ENCODE assay signal across 29 mouse cellular contexts in the genomic region with DNA sequence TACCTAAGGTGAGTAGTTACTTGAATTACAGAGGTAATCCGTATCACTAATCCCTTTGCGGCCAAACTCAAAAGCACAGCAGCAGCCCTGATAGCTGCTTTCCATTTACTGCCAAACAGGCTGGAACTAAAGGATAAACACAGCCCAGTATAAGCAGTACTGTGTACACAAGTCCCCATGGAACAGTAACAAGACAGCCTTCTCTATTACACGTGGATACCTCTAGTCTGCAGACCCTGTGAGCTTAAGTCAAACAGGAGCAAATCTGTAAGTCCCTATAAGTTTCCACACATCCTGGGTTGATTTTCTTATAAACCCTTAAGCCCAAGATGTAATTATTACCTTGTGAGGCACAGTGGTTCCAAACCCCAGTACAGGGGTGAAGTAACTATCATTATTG. TPM values are rescaled to one million over a fixed set of nuclear protein-coding genes. Genes with fewer than 3 reads are reported as not detected.
A peak's percentile ranks its signal among the peaks of the same experiment; 100 is the strongest.
DNase-seq lines count a peak whose midpoint lies in the region; ATAC-seq and TF ChIP-seq lines count a peak whose summit lies in the region.
"Had no signal": no experiment of that assay in that cellular context is flagged by ENCODE, and none has a peak within 500 bp of the region (broad histone marks: within the 10 kb centered on the region; RNA-seq: fewer than 3 reads in every experiment).

No protein-coding gene starts in this region.

- peak; percentile 24 for DNase-seq in embryonic facial prominence, embryonic 11.5 days (ENCODE audit: low spot score)
- DNase-seq in embryonic facial prominence, embryonic 10.5 days (ENCODE audit: low spot score) = no peak
- peak; percentile 16 for DNase-seq in retina, adult 2 months (ENCODE audit: low read depth, low spot score)
- no peak for DNase-seq in retina, embryonic 14.5 days (ENCODE audit: low spot score)
- DNase-seq in spleen, postnatal 14 days (ENCODE audit: low spot score in 2 of 2) = no peak
- no peak for DNase-seq in gastrocnemius, adult 2 months
- DNase-seq: adrenal gland, adult 2 months; adrenal gland, postnatal 10 days; adrenal gland, postnatal 25 days; B cell, adult 2 months; cerebellum, adult 11 months; cerebellum, adult 18-20 months; cerebellum, adult 8-10 months; cerebellum, adult 9-11 months; cerebellum, postnatal 14 days; cerebellum, postnatal 36 days; embryo, embryonic 11 days; forebrain, postnatal 0 days had no signal

- no peaks in the 10 kb centered on the region for H3K4me1 ChIP-seq in embryonic facial prominence, embryonic 11.5 days (ENCODE audit: control insufficient read depth, insufficient read depth, low read length)
- peaks cover 6% of the 10 kb centered on the region for H3K4me1 ChIP-seq in embryonic facial prominence, embryonic 10.5 days
- 0 out of 2 replicates have a peak, but pooled peaks cover 11% of the 10 kb centered on the region for H3K4me1 ChIP-seq in limb, embryonic 13.5 days
- H3K4me1 ChIP-seq: embryonic facial prominence, embryonic 13.5 days; forebrain, embryonic 13.5 days; forebrain, embryonic 15.5 days had no signal

- H3K9ac ChIP-seq in embryonic facial prominence, embryonic 11.5 days (replicated peaks; ENCODE audit: low read length) = no peak overlapping the region
- no peak overlapping the region for H3K9ac ChIP-seq in limb, embryonic 13.5 days
- H3K9ac ChIP-seq: embryonic facial prominence, embryonic 13.5 days; forebrain, embryonic 13.5 days; forebrain, embryonic 15.5 days; forebrain, postnatal 0 days had no signal

- no peak overlapping the region for H3K4me3 ChIP-seq in embryonic facial prominence, embryonic 11.5 days (ENCODE audit: low read depth, low read length)
- no peak overlapping the region for H3K4me3 ChIP-seq in embryonic facial prominence, embryonic 10.5 days
- no peak overlapping the region for H3K4me3 ChIP-seq in limb, embryonic 13.5 days
- H3K4me3 ChIP-seq in myocyte = no peak overlapping the region
- no peak overlapping the region for H3K4me3 ChIP-seq in gastrocnemius, adult 2 months
- H3K4me3 ChIP-seq: embryonic facial prominence, embryonic 13.5 days; forebrain, embryonic 13.5 days; forebrain, embryonic 15.5 days had no signal

- ATAC-seq in embryonic facial prominence, embryonic 11.5 days (replicated peaks; ENCODE audit: insufficient number of reproducible peaks, low FRiP score, low TSS enrichment, low read depth) = peak; percentile 65; the same call in 1 of the 2 replicates
- ATAC-seq in limb, embryonic 13.5 days (ENCODE audit: low FRiP score, low read depth) = peak; percentile 66; the same call in 1 of the 2 replicates
- ATAC-seq: CD4-positive, CD25-positive, alpha-beta regulatory T cell, adult 4 months; forebrain, embryonic 13.5 days; forebrain, embryonic 15.5 days; forebrain, postnatal 0 days had no signal

- 26% methylated on average over 3 of the region's 3 CpGs for WGBS in embryonic facial prominence, embryonic 11.5 days
- WGBS in embryonic facial prominence, embryonic 10.5 days = 27% methylated on average over 3 of the region's 3 CpGs
- WGBS in limb, embryonic 13.5 days = 9% methylated on average over 3 of the region's 3 CpGs

- no peak for TF ChIP-seq CTCF in gastrocnemius, adult 2 months (IDR thresholded peaks at IDR 0.05)

- no peaks in the 10 kb centered on the region for H3K9me3 ChIP-seq in embryonic facial prominence, embryonic 11.5 days (replicated peaks; ENCODE audit: control insufficient read depth, low read length)
- no peaks in the 10 kb centered on the region for H3K9me3 ChIP-seq in embryonic facial prominence, embryonic 10.5 days
- H3K9me3 ChIP-seq in limb, embryonic 13.5 days = no peaks in the 10 kb centered on the region
- H3K9me3 ChIP-seq: embryonic facial prominence, embryonic 13.5 days; forebrain, embryonic 13.5 days; forebrain, embryonic 15.5 days had no signal

- TF ChIP-seq POLR2A in myocyte (IDR thresholded peaks at IDR 0.05; ENCODE audit: insufficient read length, low read depth) = no peak

- no peak overlapping the region for H3K4me2 ChIP-seq in embryonic facial prominence, embryonic 11.5 days (ENCODE audit: low read depth, low read length)
- no peak overlapping the region; the same call in 1 of the 2 replicates for H3K4me2 ChIP-seq in limb, embryonic 13.5 days (replicated peaks)
- peak overlapping the region; percentile 32 for H3K4me2 ChIP-seq in myocyte (ENCODE audit: low read depth)
- H3K4me2 ChIP-seq: embryonic facial prominence, embryonic 13.5 days; forebrain, embryonic 13.5 days; forebrain, embryonic 15.5 days had no signal

- H3K79me2 ChIP-seq in myocyte (ENCODE audit: control insufficient read depth, insufficient read depth) = no peaks in the 10 kb centered on the region

- intact Hi-C loops in gastrocnemius, adult 2 months (cut with DNase I) = no loop called here

- H3K27ac ChIP-seq in embryonic facial prominence, embryonic 11.5 days (replicated peaks; ENCODE audit: low read depth, low read length) = no peak overlapping the region
- H3K27ac ChIP-seq in embryonic facial prominence, embryonic 10.5 days (replicated peaks) = no peak overlapping the region
- no peak overlapping the region for H3K27ac ChIP-seq in limb, embryonic 13.5 days
- no peak overlapping the region for H3K27ac ChIP-seq in gastrocnemius, adult 2 months
- H3K27ac ChIP-seq: embryonic facial prominence, embryonic 13.5 days; forebrain, embryonic 13.5 days; forebrain, embryonic 15.5 days had no signal

- H3ac ChIP-seq in myocyte (ENCODE audit: control insufficient read depth, insufficient read length) = no peak overlapping the region

- no peaks in the 10 kb centered on the region for H3K27me3 ChIP-seq in embryonic facial prominence, embryonic 11.5 days (ENCODE audit: control insufficient read depth, insufficient read depth, low read length)
- H3K27me3 ChIP-seq in embryonic facial prominence, embryonic 10.5 days (replicated peaks; ENCODE audit: low read depth, poor library complexity, severe bottlenecking) = no peaks in the 10 kb centered on the region
- no peaks in the 10 kb centered on the region for H3K27me3 ChIP-seq in limb, embryonic 13.5 days
- no peaks in the 10 kb centered on the region for H3K27me3 ChIP-seq in myocyte (ENCODE audit: control insufficient read depth, insufficient read depth, insufficient read length)
- H3K27me3 ChIP-seq: embryonic facial prominence, embryonic 13.5 days; forebrain, embryonic 13.5 days; forebrain, embryonic 15.5 days had no signal

- H3K36me3 ChIP-seq in embryonic facial prominence, embryonic 11.5 days (replicated peaks; ENCODE audit: control insufficient read depth, insufficient read depth, low read depth, low read length) = no peaks in the 10 kb centered on the region
- H3K36me3 ChIP-seq in embryonic facial prominence, embryonic 10.5 days (replicated peaks) = no peaks in the 10 kb centered on the region
- no peaks in the 10 kb centered on the region for H3K36me3 ChIP-seq in limb, embryonic 13.5 days
- no peaks in the 10 kb centered on the region for H3K36me3 ChIP-seq in myocyte (ENCODE audit: control insufficient read depth, insufficient read depth)
- H3K36me3 ChIP-seq: embryonic facial prominence, embryonic 13.5 days; forebrain, embryonic 15.5 days had no signal

TF ChIP-seq in myocyte, 11 proteins besides CTCF, POLR2A, EP300 and RAD21 (continues in another document):
- TF ChIP-seq MYOG (IDR thresholded peaks at IDR 0.05; ENCODE audit: control insufficient read depth in 1 of 3, insufficient read depth in 1 of 3, insufficient read length in 2 of 3, low read depth in 2 of 3) = no peak
- TF ChIP-seq POLR2AphosphoS2 (IDR thresholded peaks at IDR 0.05; ENCODE audit: insufficient read length, low read depth) = no peak
- no peak for TF ChIP-seq SRF (IDR thresholded peaks at IDR 0.05; ENCODE audit: control insufficient read depth, insufficient read length, low read depth)
- no peak for TF ChIP-seq MAX (IDR thresholded peaks at IDR 0.05; ENCODE audit: low read depth)
- TF ChIP-seq REST (IDR thresholded peaks at IDR 0.05; ENCODE audit: insufficient read depth, insufficient read length) = no peak
- no peak for TF ChIP-seq TCF3 (IDR thresholded peaks at IDR 0.05; ENCODE audit: insufficient read length, low read depth)
- TF ChIP-seq USF1 (IDR thresholded peaks at IDR 0.05; ENCODE audit: low read depth) = no peak

RNA-seq across cellular contexts. Expression of a gene that starts 3.0 kb away (rescaled TPM):
- 0.18 and 1.0 TPM in 2 replicates for polyA plus RNA-seq in embryonic facial prominence, embryonic 11.5 days (2014; fragmentation: Nextera tagmentation; extraction: Ambion mirVana)
- polyA plus RNA-seq in embryonic facial prominence, embryonic 10.5 days (2016; fragmentation: Nextera tagmentation; extraction: Ambion mirVana) = 0.40 and 0.65 TPM in 2 replicates
- 0.27 and 0.36 TPM in 2 replicates for polyA plus RNA-seq in limb, embryonic 13.5 days (2015; fragmentation: Nextera tagmentation; extraction: Ambion mirVana)
- not detected for polyA plus RNA-seq in myocyte (2012; fragmentation: generic; extraction: Trizol)
- total RNA-seq in gastrocnemius, adult 2 months (2021) = not detected
- total RNA-seq: common myeloid progenitor, adult 5-6 weeks; forebrain, postnatal 0 days; MEL had no signal
- polyA plus RNA-seq: embryonic facial prominence, embryonic 13.5 days; forebrain, embryonic 11.5 days; forebrain, embryonic 15.5 days; forebrain, postnatal 0 days had no signal

RNA-seq across cellular contexts. Expression of a gene that starts 15.4 kb away (rescaled TPM):
- 0.72 and 6.9 TPM in 2 replicates for polyA plus RNA-seq in embryonic facial prominence, embryonic 11.5 days (2014; fragmentation: Nextera tagmentation; extraction: Ambion mirVana)
- polyA plus RNA-seq in embryonic facial prominence, embryonic 10.5 days (2016; fragmentation: Nextera tagmentation; extraction: Ambion mirVana) = 0.50 and 0.93 TPM in 2 replicates
- polyA plus RNA-seq in limb, embryonic 13.5 days (2015; fragmentation: Nextera tagmentation; extraction: Ambion mirVana) = not detected in 2 replicates
- not detected for polyA plus RNA-seq in myocyte (2012; fragmentation: generic; extraction: Trizol)
- total RNA-seq in gastrocnemius, adult 2 months (2021) = not detected
- total RNA-seq: adrenal gland, adult 2 months; adrenal gland, postnatal 10 days; common myeloid progenitor, adult 5-6 weeks; forebrain, postnatal 0 days; MEL had no signal
- polyA plus RNA-seq: brain, embryonic 14.5 days; CD4-positive, CD25-positive, alpha-beta regulatory T cell, adult 4 months; embryonic facial prominence, embryonic 13.5 days; forebrain, embryonic 13.5 days; forebrain, embryonic 15.5 days; forebrain, postnatal 0 days had no signal

RNA-seq across cellular contexts. Expression of a gene that starts 27.7 kb away (rescaled TPM):
- not detected in 2 replicates for polyA plus RNA-seq in embryonic facial prominence, embryonic 11.5 days (2014; fragmentation: Nextera tagmentation; extraction: Ambion mirVana)
- polyA plus RNA-seq in embryonic facial prominence, embryonic 10.5 days (2016; fragmentation: Nextera tagmentation; extraction: Ambion mirVana) = not detected in 2 replicates
- not detected in 2 replicates for polyA plus RNA-seq in limb, embryonic 13.5 days (2015; fragmentation: Nextera tagmentation; extraction: Ambion mirVana)
- not detected for polyA plus RNA-seq in myocyte (2012; fragmentation: generic; extraction: Trizol)
- total RNA-seq in gastrocnemius, adult 2 months (2021) = not detected
- total RNA-seq: adrenal gland, adult 2 months; adrenal gland, postnatal 10 days; adrenal gland, postnatal 25 days; adrenal gland, postnatal 4 days; common myeloid progenitor, adult 5-6 weeks; forebrain, postnatal 0 days; MEL had no signal
- polyA plus RNA-seq: brain, embryonic 14.5 days; CD4-positive, CD25-positive, alpha-beta regulatory T cell, adult 4 months; embryonic facial prominence, embryonic 13.5 days; forebrain, embryonic 11.5 days; forebrain, embryonic 13.5 days; forebrain, embryonic 15.5 days; forebrain, postnatal 0 days had no signal

RNA-seq across cellular contexts. Expression of a gene that starts 38.0 kb away (rescaled TPM):
- polyA plus RNA-seq in embryonic facial prominence, embryonic 11.5 days (2014; fragmentation: Nextera tagmentation; extraction: Ambion mirVana) = 1.00 and 9.9 TPM in 2 replicates
- polyA plus RNA-seq in embryonic facial prominence, embryonic 10.5 days (2016; fragmentation: Nextera tagmentation; extraction: Ambion mirVana) = not detected in 2 replicates
- not detected in 2 replicates for polyA plus RNA-seq in limb, embryonic 13.5 days (2015; fragmentation: Nextera tagmentation; extraction: Ambion mirVana)
- not detected for polyA plus RNA-seq in myocyte (2012; fragmentation: generic; extraction: Trizol)
- not detected for total RNA-seq in gastrocnemius, adult 2 months (2021)
- total RNA-seq: adrenal gland, adult 2 months; adrenal gland, postnatal 10 days; adrenal gland, postnatal 25 days; adrenal gland, postnatal 4 days; common myeloid progenitor, adult 5-6 weeks; forebrain, postnatal 0 days; MEL had no signal
- polyA plus RNA-seq: adrenal gland, adult 2 months; brain, embryonic 14.5 days; CD4-positive, CD25-positive, alpha-beta regulatory T cell, adult 4 months; embryonic facial prominence, embryonic 13.5 days; forebrain, embryonic 13.5 days; forebrain, embryonic 15.5 days; forebrain, postnatal 0 days had no signal

RNA-seq across cellular contexts. Expression of a gene that starts 46.6 kb away (rescaled TPM):
- polyA plus RNA-seq in embryonic facial prominence, embryonic 11.5 days (2014; fragmentation: Nextera tagmentation; extraction: Ambion mirVana) = 0.68 TPM in 1 of 2 replicates, not detected in the other
- polyA plus RNA-seq in embryonic facial prominence, embryonic 10.5 days (2016; fragmentation: Nextera tagmentation; extraction: Ambion mirVana) = not detected in 2 replicates
- polyA plus RNA-seq in limb, embryonic 13.5 days (2015; fragmentation: Nextera tagmentation; extraction: Ambion mirVana) = 0.33 TPM in 1 of 2 replicates, not detected in the other
- polyA plus RNA-seq in myocyte (2012; fragmentation: generic; extraction: Trizol) = not detected
- total RNA-seq in gastrocnemius, adult 2 months (2021) = not detected
- total RNA-seq: adrenal gland, adult 2 months; adrenal gland, postnatal 10 days; adrenal gland, postnatal 25 days; adrenal gland, postnatal 4 days; common myeloid progenitor, adult 5-6 weeks; forebrain, postnatal 0 days; MEL had no signal
- polyA plus RNA-seq: adrenal gland, adult 2 months; brain, embryonic 14.5 days; CD4-positive, CD25-positive, alpha-beta regulatory T cell, adult 4 months; forebrain, embryonic 11.5 days; forebrain, embryonic 13.5 days; forebrain, embryonic 15.5 days had no signal

Comparison
In these comparisons a context has a peak if more than half of its experiments do, and no peak if none do; other contexts are left out.
1. DNase-seq: peak in embryonic facial prominence, embryonic 11.5 days (single experiment) and retina, adult 2 months (single experiment); none in embryonic facial prominence, embryonic 10.5 days (single experiment), retina, embryonic 14.5 days (single experiment), spleen, postnatal 14 days (0 of 2) and gastrocnemius, adult 2 months (single experiment).